Mouse (Mus musculus) cortical plate, adult 2 months (tissue): Measurements from ENCODE around the gene Dtnb. TPM values are rescaled to one million over a fixed set of nuclear protein-coding genes. Genes with fewer than 3 reads are reported as not detected.

Experiments used
- H3K27ac ChIP-seq: fragments of 200-500 bp; 2 replicates; pipeline ENCODE4 v1.5.1; 2012; ENCODE audit warnings: low read length, control low read depth, inconsistent platforms; ENCODE audit not compliant: insufficient read depth
- H3K4me1 ChIP-seq: fragments of 200-500 bp; 2 replicates; pipeline ENCODE4 v1.6.1; 2011; ENCODE audit warnings: low read length; ENCODE audit not compliant: control insufficient read depth, insufficient read depth
- H3K4me3 ChIP-seq: fragments of 200-500 bp; 2 replicates; pipeline ENCODE4 v1.5.1; 2011; ENCODE audit warnings: mild to moderate bottlenecking, low read length, control low read depth; ENCODE audit not compliant: insufficient read depth
- CTCF ChIP-seq: fragments of 200-500 bp; IDR thresholded peaks from 2 replicates; pipeline ENCODE4 v1.5.1; 2011; ENCODE audit warnings: mild to moderate bottlenecking, control low read depth, low read length; ENCODE audit not compliant: insufficient read depth; ENCODE audit errors: extremely low read depth
- POLR2A ChIP-seq: fragments of 200-500 bp; IDR thresholded peaks from 2 replicates; pipeline ENCODE4 v1.6.1; 2011; ENCODE audit warnings: mild to moderate bottlenecking, low read length, control low read depth; ENCODE audit not compliant: insufficient read depth; ENCODE audit errors: extremely low read depth
- polyA plus RNA-seq: library from polyadenylated mRNA; depleted of rRNA; stranded (reverse); fragments of >200 nt; gene quantifications from 2 replicates; pipeline ENCODE4 v1.2.3, GENCODE M21; 2012

Dtnb gene
- polyA plus RNA-seq, 1 experiment = 134 TPM

GRCm38 (mm10) chr12:3777682-3778081, 205.5 kb downstream of the Dtnb start:
- H3K4me3 ChIP-seq = no peak overlapping the region
- TF ChIP-seq POLR2A = no peak
- TF ChIP-seq CTCF = no peak
- H3K4me1 ChIP-seq = peaks cover 15% of the 10 kb centered on the region
- no peak overlapping the region for H3K27ac ChIP-seq

- Histone ChIP-seq H3K27ac (no peak overlapping the region), H3K4me1 (peaks cover 19% of the 10 kb centered on the region), H3K4me3 (no peak overlapping the region)
- TF ChIP-seq POLR2A (no peak), CTCF (no peak)
These were observed 206.1 kb downstream of the Dtnb start for GRCm38 (mm10) chr12:3778286-3778685.

- TF ChIP-seq CTCF (no peak), POLR2A (no peak)
These were observed 207.5 kb downstream of the Dtnb start for GRCm38 (mm10) chr12:3779639-3780038.

GRCm38 (mm10) chr12:3780405-3780891, 208.3 kb downstream of the Dtnb start:
- H3K27ac ChIP-seq = peak overlapping the region; percentile 55
- TF ChIP-seq CTCF (no peak), POLR2A (0 out of 2 replicates have a peak, but pooled peaks have one; percentile 48)
- H3K4me1 ChIP-seq = peaks cover 18% of the 10 kb centered on the region
- H3K4me3 ChIP-seq = no peak overlapping the region

More at GRCm38 (mm10) chr12:3779639-3780038, 207.5 kb downstream of the Dtnb start:
- Histone ChIP-seq H3K4me1 (peaks cover 18% of the 10 kb centered on the region), H3K4me3 (no peak overlapping the region), H3K27ac (no peak overlapping the region)

- Histone ChIP-seq H3K4me3 (no peak overlapping the region), H3K27ac (peak overlapping the region; percentile 55), H3K4me1 (peaks cover 21% of the 10 kb centered on the region)
- TF ChIP-seq POLR2A = no peak
- no peak for TF ChIP-seq CTCF
These were observed 208.8 kb downstream of the Dtnb start for GRCm38 (mm10) chr12:3780931-3781471.

GRCm38 (mm10) chr12:3781482-3781881, 209.3 kb downstream of the Dtnb start:
- peak overlapping the region; percentile 55 for H3K27ac ChIP-seq
- H3K4me1 ChIP-seq = peaks cover 21% of the 10 kb centered on the region
- no peak for TF ChIP-seq POLR2A
- peak; percentile 72 for TF ChIP-seq CTCF
- no peak overlapping the region for H3K4me3 ChIP-seq

GRCm38 (mm10) chr12:3783196-3783825, 211.1 kb downstream of the Dtnb start:
- TF ChIP-seq POLR2A (no peak), CTCF (no peak)
- Histone ChIP-seq H3K4me3 (no peak overlapping the region), H3K27ac (no peak overlapping the region), H3K4me1 (peaks cover 23% of the 10 kb centered on the region)

GRCm38 (mm10) chr12:3784258-3784657, 212.1 kb downstream of the Dtnb start:
- TF ChIP-seq POLR2A (no peak), CTCF (no peak)

GRCm38 (mm10) chr12:3784729-3785128, 212.5 kb downstream of the Dtnb start:
- peaks cover 21% of the 10 kb centered on the region for H3K4me1 ChIP-seq
- TF ChIP-seq CTCF (no peak), POLR2A (no peak)
- no peak overlapping the region for H3K27ac ChIP-seq
- no peak overlapping the region for H3K4me3 ChIP-seq

More at GRCm38 (mm10) chr12:3784258-3784657, 212.1 kb downstream of the Dtnb start:
- no peak overlapping the region for H3K27ac ChIP-seq
- peaks cover 21% of the 10 kb centered on the region for H3K4me1 ChIP-seq
- no peak overlapping the region for H3K4me3 ChIP-seq

GRCm38 (mm10) chr12:3787041-3787440, 214.9 kb downstream of the Dtnb start:
- Histone ChIP-seq H3K27ac (no peak overlapping the region), H3K4me3 (no peak overlapping the region)
- TF ChIP-seq CTCF (no peak), POLR2A (no peak)

More at GRCm38 (mm10) chr12:3787041-3787440, 214.9 kb downstream of the Dtnb start:
- peaks cover 12% of the 10 kb centered on the region for H3K4me1 ChIP-seq
